Mouse (Mus musculus) forebrain, postnatal 0 days (tissue): Measurements from ENCODE around the gene Camta1. TPM values are rescaled to one million over a fixed set of nuclear protein-coding genes. Genes with fewer than 3 reads are reported as not detected.

ENCODE experiments used
- ATAC-seq: fragments of 200-750 bp; cut with Nextera tagmentation; 2 replicates; pipeline ENCODE4 v1.8.0; 2017; ENCODE audit warnings: mild to moderate bottlenecking, moderate library complexity
- DNase-seq: peaks from one replicate; pipeline ENCODE4 v3.0.0-alpha.2; 2015
- H3K27ac ChIP-seq: fragments of 300-500 bp; sonication (generic); 2 replicates; pipeline ENCODE4 v1.5.1; 2014; ENCODE audit warnings: low read depth, mild to moderate bottlenecking, antibody characterized with exemption, low read length, moderate library complexity, mixed read lengths
- H3K27me3 ChIP-seq: fragments of 300-500 bp; sonication (generic); 2 replicates; pipeline ENCODE4 v1.6.1; 2014; ENCODE audit warnings: mild to moderate bottlenecking, low read length, mixed read lengths; ENCODE audit not compliant: insufficient read depth
- H3K36me3 ChIP-seq: fragments of 300-500 bp; sonication (generic); 2 replicates; pipeline ENCODE4 v1.6.1; 2014; ENCODE audit warnings: mild to moderate bottlenecking, moderate library complexity; ENCODE audit not compliant: insufficient read depth
- H3K4me1 ChIP-seq: fragments of 300-500 bp; sonication (generic); 2 replicates; pipeline ENCODE4 v1.6.1; 2014; ENCODE audit warnings: antibody characterized with exemption; ENCODE audit not compliant: insufficient read depth
- H3K4me2 ChIP-seq: fragments of 300-500 bp; sonication (generic); 2 replicates; pipeline ENCODE4 v1.6.1; 2014; ENCODE audit warnings: low read depth, mild to moderate bottlenecking, moderate library complexity
- H3K4me3 ChIP-seq: fragments of 300-500 bp; sonication (generic); 2 replicates; pipeline ENCODE4 v1.5.1; 2014; ENCODE audit warnings: low read depth, low read length, mixed read lengths
- H3K9ac ChIP-seq: fragments of 300-500 bp; sonication (generic); 2 replicates; pipeline ENCODE4 v1.6.1; 2014; ENCODE audit warnings: mild to moderate bottlenecking
- H3K9me3 ChIP-seq: fragments of 300-500 bp; sonication (generic); 2 replicates; pipeline ENCODE4 v1.6.1; 2016; ENCODE audit warnings: low read length
- CTCF ChIP-seq: sonication (generic); IDR thresholded peaks from 2 replicates; pipeline ENCODE4 v1.5.1; 2016; ENCODE audit warnings: antibody characterized with exemption, control low read depth, low read depth
- WGBS: fragments of 180-500 bp; shearing (Covaris S2); extraction: QIAGEN DNeasy Blood & Tissue Kit; methylation state at CpG from one replicate; pipeline ENCODE4 v1.1.7; 2014; 5-methylcytosine and 5-hydroxymethylcytosine counted together
- polyA plus RNA-seq: library from polyadenylated mRNA; unstranded; fragments of >200 nt; fragmentation: Nextera tagmentation; extraction: Ambion mirVana; gene quantifications from 2 replicates; pipeline ENCODE4 v1.2.1, GENCODE M21; 2015
- total RNA-seq: library from RNA; depleted of rRNA; stranded (reverse); fragments of >200 nt; gene quantifications from 2 replicates; pipeline ENCODE4 v1.2.3, GENCODE M21; 2014

Gene Camta1
- total and polyA plus RNA-seq, 2 experiments from 2014 or later: 87.4 to 131 TPM

GRCm38 (mm10) chr4:151129725-151130557, 731.7 kb downstream of the Camta1 start:
- Histone ChIP-seq H3K4me2 (peak overlapping the region; percentile 81), H3K4me1 (peaks cover 27% of the 10 kb centered on the region), H3K9me3 (no peaks in the 10 kb centered on the region), H3K4me3 (peak overlapping the region; percentile 45), H3K27me3 (no peaks in the 10 kb centered on the region), H3K9ac (peak overlapping the region; percentile 82), H3K36me3 (0 out of 2 replicates have a peak, but pooled peaks cover 4% of the 10 kb centered on the region), H3K27ac (peak overlapping the region; percentile 100)
- DNase-seq (no peak), ATAC-seq (no peak)
- no peak for TF ChIP-seq CTCF
- 55% methylated on average over 16 of the region's 16 CpGs for WGBS

- TF ChIP-seq CTCF: peak; percentile 52; the same call in 1 of the 2 replicates
- WGBS: 2% methylated on average over 69 of the region's 69 CpGs
- Histone ChIP-seq H3K27me3 (no peaks in the 10 kb centered on the region), H3K9me3 (no peaks in the 10 kb centered on the region), H3K36me3 (0 out of 2 replicates have a peak, but pooled peaks cover 5% of the 10 kb centered on the region), H3K27ac (peak overlapping the region; percentile 100), H3K4me3 (peak overlapping the region; percentile 45), H3K4me1 (peaks cover 27% of the 10 kb centered on the region), H3K4me2 (peak overlapping the region; percentile 81), H3K9ac (peak overlapping the region; percentile 82)
- ATAC-seq (peak; percentile 91), DNase-seq (peak; percentile 97)
These were observed 732.8 kb downstream of the Camta1 start for GRCm38 (mm10) chr4:151128641-151129541.

- Histone ChIP-seq H3K9me3 (no peaks in the 10 kb centered on the region), H3K4me1 (peaks cover 27% of the 10 kb centered on the region), H3K27ac (peak overlapping the region; percentile 100), H3K36me3 (0 out of 2 replicates have a peak, but pooled peaks cover 5% of the 10 kb centered on the region), H3K4me3 (peak overlapping the region; percentile 45), H3K9ac (peak overlapping the region; percentile 82), H3K27me3 (no peaks in the 10 kb centered on the region), H3K4me2 (peak overlapping the region; percentile 81)
- ATAC-seq: no peak; the same call in 1 of the 2 replicates
- TF ChIP-seq CTCF: no peak
- WGBS: 6% methylated on average over 9 of the region's 10 CpGs
- DNase-seq: peak; percentile 59
These were observed 733.8 kb downstream of the Camta1 start for GRCm38 (mm10) chr4:151127636-151128548.

- WGBS: 74% methylated on average over 3 of the region's 3 CpGs
- Histone ChIP-seq H3K27me3 (no peaks in the 10 kb centered on the region), H3K4me2 (no peak overlapping the region), H3K4me1 (no peaks in the 10 kb centered on the region), H3K27ac (no peak overlapping the region), H3K36me3 (peaks cover 7% of the 10 kb centered on the region; the same call in 1 of the 2 replicates), H3K9me3 (no peaks in the 10 kb centered on the region), H3K9ac (no peak overlapping the region), H3K4me3 (no peak overlapping the region)
- DNase-seq (no peak), ATAC-seq (no peak)
- TF ChIP-seq CTCF: no peak
These were observed 742.8 kb downstream of the Camta1 start for GRCm38 (mm10) chr4:151118883-151119282.

GRCm38 (mm10) chr4:151114574-151114973, 747.1 kb downstream of the Camta1 start:
- no peak for TF ChIP-seq CTCF
- DNase-seq: no peak
- Histone ChIP-seq H3K4me3 (no peak overlapping the region), H3K36me3 (no peaks in the 10 kb centered on the region), H3K4me2 (no peak overlapping the region), H3K9me3 (no peaks in the 10 kb centered on the region), H3K4me1 (no peaks in the 10 kb centered on the region), H3K27ac (no peak overlapping the region), H3K9ac (no peak overlapping the region), H3K27me3 (no peaks in the 10 kb centered on the region)
- no peak for ATAC-seq
- WGBS: 90% methylated on average over 7 of the region's 7 CpGs

GRCm38 (mm10) chr4:151111226-151111625, 750.5 kb downstream of the Camta1 start:
- no peak for TF ChIP-seq CTCF
- DNase-seq (no peak), ATAC-seq (no peak)
- H3K4me2 ChIP-seq: no peak overlapping the region
- no peaks in the 10 kb centered on the region for H3K27me3 ChIP-seq
- no peak overlapping the region for H3K27ac ChIP-seq
- H3K9me3 ChIP-seq: no peaks in the 10 kb centered on the region
- no peak overlapping the region for H3K4me3 ChIP-seq
- 67% methylated on average over 8 of the region's 8 CpGs for WGBS
- no peaks in the 10 kb centered on the region for H3K36me3 ChIP-seq
- no peaks in the 10 kb centered on the region for H3K4me1 ChIP-seq
- no peak overlapping the region for H3K9ac ChIP-seq
